Mouse (Mus musculus) heart, postnatal 36 days (tissue): ENCODE results near the gene Hdgfl1. TPM values are rescaled to one million over a fixed set of nuclear protein-coding genes. Genes with fewer than 3 reads are reported as not detected.

Experiments used
- DNase-seq, 2 experiments: peaks; one replicate each; pipeline ENCODE4 v3.0.0; 2021 to 2022
- intact Hi-C: fragments of 180-260 bp; cut with DNase I; formaldehyde crosslinking; loops from one replicate; pipeline ENCODE4 v1.15.1; 2025
- total RNA-seq, 2 experiments: library from RNA; stranded (reverse); gene quantifications; 2 replicates each; pipeline ENCODE4 v1.2.3; 2021

Gene Hdgfl1
- total RNA-seq, result not detected

GRCm38 (mm10) chr13:26769955-26770354, at the start of gene Hdgfl1:
TSS of gene Hdgfl1 (minus strand) at chr13:26770165.
- intact Hi-C loops, result no loop called here

GRCm38 (mm10) chr13:26795460-26795859, 25.5 kb upstream of the Hdgfl1 start:
- no peak for DNase-seq
- intact Hi-C loops, result no loop called here

More at GRCm38 (mm10) chr13:26769955-26770354, at the start of gene Hdgfl1:
- DNase-seq, result no peak

GRCm38 (mm10) chr13:26769424-26769823, 541 bp downstream of the Hdgfl1 start:
- intact Hi-C loops, result no loop called here
- DNase-seq, result no peak

- no peak for DNase-seq
- intact Hi-C loops, result no loop called here
Observed at GRCm38 (mm10) chr13:26761966-26762803, 7.8 kb downstream of the Hdgfl1 start.

GRCm38 (mm10) chr13:26752863-26753262, 17.1 kb downstream of the Hdgfl1 start:
- no peak for DNase-seq
- intact Hi-C loops, result no loop called here

GRCm38 (mm10) chr13:26752414-26752813, 17.6 kb downstream of the Hdgfl1 start:
- intact Hi-C loops, result no loop called here
- no peak for DNase-seq

- no peak for DNase-seq
- intact Hi-C loops, result no loop called here
Observed at GRCm38 (mm10) chr13:26745760-26746457, 24.1 kb downstream of the Hdgfl1 start.

- intact Hi-C loops, result no loop called here
Observed at GRCm38 (mm10) chr13:26745059-26745759, 24.8 kb downstream of the Hdgfl1 start.

GRCm38 (mm10) chr13:26744068-26744467, 25.9 kb downstream of the Hdgfl1 start:
- DNase-seq, result no peak
- intact Hi-C loops, result no loop called here

More at GRCm38 (mm10) chr13:26745059-26745759, 24.8 kb downstream of the Hdgfl1 start:
- DNase-seq, result no peak

- intact Hi-C loops, result no loop called here
- DNase-seq, result no peak
Observed at GRCm38 (mm10) chr13:26734981-26735380, 35.0 kb downstream of the Hdgfl1 start.

- intact Hi-C loops, result no loop called here
- no peak for DNase-seq
Observed at GRCm38 (mm10) chr13:26724250-26724649, 45.7 kb downstream of the Hdgfl1 start.

- no peak for DNase-seq
- intact Hi-C loops, result no loop called here
Observed at GRCm38 (mm10) chr13:26721333-26721732, 48.6 kb downstream of the Hdgfl1 start.

GRCm38 (mm10) chr13:26720917-26721316, 49.0 kb downstream of the Hdgfl1 start:
- intact Hi-C loops, result no loop called here
- DNase-seq, result no peak

- no peak for DNase-seq
- intact Hi-C loops, result no loop called here
Observed at GRCm38 (mm10) chr13:26719146-26719715, 50.7 kb downstream of the Hdgfl1 start.
